Mouse (Mus musculus): Measurements from ENCODE around the gene Itga5. TPM values are rescaled to one million over a fixed set of nuclear protein-coding genes. Genes with fewer than 3 reads are reported as not detected.

Itga5 gene
- polyA plus RNA-seq (2015; fragmentation: Nextera tagmentation; extraction: Ambion mirVana) = 396 and 458 TPM in 2 replicates

GRCm38 (mm10) chr15:103366376-103367149, at the start of gene Itga5:
Itga5 (minus strand) TSS chr15:103366763.

GRCm38 (mm10) chr15:103339961-103340337, 26.6 kb downstream of the Itga5 start, which contains the start of gene Zfp385a:
Zfp385a (minus strand) TSS chr15:103340093.

GRCm38 (mm10) chr15:103310365-103310910, 56.1 kb downstream of the Itga5 start, which contains the start of gene Gpr84:
Gpr84 (minus strand) TSS chr15:103310612.

Small RNAs within 50 kb of the gene (microRNA-seq; reads per million reads assigned to microRNA genes)
- gene Mir6963 = 2.5 reads per million

Other genes starting within 250 kb of the Itga5 start
- gene Smug1, start 199.7 kb downstream of the Itga5 start, polyA plus RNA-seq (2015; fragmentation: Nextera tagmentation; extraction: Ambion mirVana) = 9.7 and 10.7 TPM in 2 replicates
- gene Cbx5, start 126.9 kb downstream of the Itga5 start, polyA plus RNA-seq (2015; fragmentation: Nextera tagmentation; extraction: Ambion mirVana) = 23.3 and 31.5 TPM in 2 replicates
- gene Hnrnpa1, start 126.3 kb downstream of the Itga5 start, polyA plus RNA-seq (2015; fragmentation: Nextera tagmentation; extraction: Ambion mirVana) = 287 and 297 TPM in 2 replicates
- gene Nfe2, start 108.4 kb downstream of the Itga5 start, polyA plus RNA-seq (2015; fragmentation: Nextera tagmentation; extraction: Ambion mirVana) = 0.59 and 4.1 TPM in 2 replicates
- 127 and 132 TPM in 2 replicates for gene Copz1, start 94.0 kb downstream of the Itga5 start, polyA plus RNA-seq (2015; fragmentation: Nextera tagmentation; extraction: Ambion mirVana)
- gene Gpr84, start 56.2 kb downstream of the Itga5 start, polyA plus RNA-seq (2015; fragmentation: Nextera tagmentation; extraction: Ambion mirVana) = 0.17 and 3.8 TPM in 2 replicates
- 9.3 and 10.8 TPM in 2 replicates for gene Zfp385a, start 26.7 kb downstream of the Itga5 start, polyA plus RNA-seq (2015; fragmentation: Nextera tagmentation; extraction: Ambion mirVana)
- gene Gtsf1, start 63.7 kb upstream of the Itga5 start, polyA plus RNA-seq (2015; fragmentation: Nextera tagmentation; extraction: Ambion mirVana) = not detected in 2 replicates
- gene Gtsf2, start 81.7 kb upstream of the Itga5 start, polyA plus RNA-seq (2015; fragmentation: Nextera tagmentation; extraction: Ambion mirVana) = not detected in 2 replicates
- 3.0 and 6.7 TPM in 2 replicates for gene Nckap1l, start 87.0 kb upstream of the Itga5 start, polyA plus RNA-seq (2015; fragmentation: Nextera tagmentation; extraction: Ambion mirVana)
- gene Pde1b, start 136.3 kb upstream of the Itga5 start, polyA plus RNA-seq (2015; fragmentation: Nextera tagmentation; extraction: Ambion mirVana) = 2.1 and 3.3 TPM in 2 replicates
- 26.6 and 29.1 TPM in 2 replicates for gene Ppp1r1a, start 171.2 kb upstream of the Itga5 start, polyA plus RNA-seq (2015; fragmentation: Nextera tagmentation; extraction: Ambion mirVana)
- gene Glycam1, start 198.3 kb upstream of the Itga5 start, polyA plus RNA-seq (2015; fragmentation: Nextera tagmentation; extraction: Ambion mirVana) = not detected in 2 replicates

Data from urinary bladder, postnatal 0 days (tissue).